Mouse (Mus musculus) hematopoietic stem cell, adult 5-6 weeks (primary cell): ENCODE measurements at regions not wholly inside any gene's neighbourhood (a gene's known extent, or its start where the extent isn't known, plus 50 kb on each side); places are given as distances from the start of the nearest gene placed in this dataset.

ENCODE experiments used
- ATAC-seq, 2 experiments: fragments of 125-278 bp in 1 of 2; replicated peaks in 1 of 2; 2 replicates each; pipeline ENCODE4 v1.8.0; 2016 to 2017; ENCODE audit warnings: inconsistent platforms in 2 of 2, mild to moderate bottlenecking in 2 of 2, moderate number of reproducible peaks in 2 of 2, low read depth in 1 of 2, moderate TSS enrichment in 1 of 2; ENCODE audit not compliant: low FRiP score in 2 of 2, poor library complexity in 2 of 2, severe bottlenecking in 2 of 2, insufficient read depth in 1 of 2, low TSS enrichment in 1 of 2

GRCm38 (mm10) chr2:172794771-172795170, 145.3 kb downstream of the Bmp7 start:
- no peak for ATAC-seq

GRCm38 (mm10) chr2:172796104-172796503, 144.0 kb downstream of the Bmp7 start:
- ATAC-seq = no peak

GRCm38 (mm10) chr2:172796955-172797354, 143.2 kb downstream of the Bmp7 start:
- ATAC-seq = no peak

GRCm38 (mm10) chr2:172799951-172800350, 140.2 kb downstream of the Bmp7 start:
- ATAC-seq = no peak

- no peak for ATAC-seq
Observed at GRCm38 (mm10) chr2:172800801-172801200, 139.3 kb downstream of the Bmp7 start.

GRCm38 (mm10) chr2:172801804-172802203, 138.3 kb downstream of the Bmp7 start:
- ATAC-seq = no peak; a peak in 1 of 4 replicates

GRCm38 (mm10) chr2:172807446-172807845, 132.7 kb downstream of the Bmp7 start:
- ATAC-seq = no peak

GRCm38 (mm10) chr2:172809306-172809705, 130.8 kb downstream of the Bmp7 start:
- ATAC-seq = no peak

- no peak for ATAC-seq
Observed at GRCm38 (mm10) chr2:172813319-172813718, 126.8 kb downstream of the Bmp7 start.

- ATAC-seq = no peak
Observed at GRCm38 (mm10) chr2:172813906-172814305, 126.2 kb downstream of the Bmp7 start.

GRCm38 (mm10) chr2:172815146-172815545, 125.0 kb downstream of the Bmp7 start:
- no peak for ATAC-seq

GRCm38 (mm10) chr2:172817058-172817745, 122.9 kb downstream of the Bmp7 start:
- ATAC-seq = peak; percentile 84 to 95
